ENCODE assay signal across 9 mouse cellular contexts in genomic region chr9:90226081-90226741, GRCm38 (mm10). TPM values are rescaled to one million over a fixed set of nuclear protein-coding genes. Genes with fewer than 3 reads are reported as not detected.
DNase-seq lines count a peak whose midpoint lies in the region; ATAC-seq and TF ChIP-seq lines count a peak whose summit lies in the region.
"Had no signal": no experiment of that assay in that cellular context is flagged by ENCODE, and none has a peak within 500 bp of the region (broad histone marks: within the 10 kb centered on the region; RNA-seq: fewer than 3 reads in every experiment).

No protein-coding gene starts in this region.

- no peaks in the 10 kb centered on the region for H3K27me3 ChIP-seq in liver, embryonic 15.5 days
- H3K27me3 ChIP-seq in forebrain, postnatal 0 days (ENCODE audit: insufficient read depth, low read length): no peaks in the 10 kb centered on the region
- H3K27me3 ChIP-seq: megakaryocyte, embryonic 14.5 days had no signal

- TF ChIP-seq CTCF in forebrain, postnatal 0 days (IDR thresholded peaks at IDR 0.05; ENCODE audit: low read depth): no peak

- WGBS in liver, embryonic 15.5 days (ENCODE audit: insufficient replicate concordance): 81% methylated on average over 21 of the region's 21 CpGs
- 82% methylated on average over 21 of the region's 21 CpGs for WGBS in forebrain, postnatal 0 days

- no peak overlapping the region for H3K9ac ChIP-seq in liver, embryonic 15.5 days
- H3K9ac ChIP-seq in forebrain, postnatal 0 days: no peak overlapping the region

- H3K4me3 ChIP-seq in liver, embryonic 15.5 days (replicated peaks): no peak overlapping the region
- H3K4me3 ChIP-seq in forebrain, postnatal 0 days (ENCODE audit: low read depth, low read length): no peak overlapping the region
- H3K4me3 ChIP-seq: megakaryocyte, embryonic 14.5 days had no signal

- intact Hi-C loops in heart, postnatal 36 days (cut with DNase I): loop anchor here (2.0 to 5.0 kb wide), 3 partner anchors 19 to 221 kb away; no protein-coding TSS in a partner anchor

- H3K4me1 ChIP-seq in liver, embryonic 15.5 days (replicated peaks): peaks cover 9% of the 10 kb centered on the region; the same call in 1 of the 2 replicates
- no peaks in the 10 kb centered on the region for H3K4me1 ChIP-seq in forebrain, postnatal 0 days (ENCODE audit: insufficient read depth)

- peak overlapping the region; percentile 53; the same call in 1 of the 2 replicates for H3K27ac ChIP-seq in liver, embryonic 15.5 days (replicated peaks)
- no peak overlapping the region for H3K27ac ChIP-seq in forebrain, postnatal 0 days (ENCODE audit: low read depth, low read length)

- peaks cover 81% of the 10 kb centered on the region for H3K36me3 ChIP-seq in liver, embryonic 15.5 days (replicated peaks)
- H3K36me3 ChIP-seq in forebrain, postnatal 0 days (ENCODE audit: insufficient read depth): peaks cover 27% of the 10 kb centered on the region

- no peak for ATAC-seq in liver, embryonic 15.5 days (ENCODE audit: insufficient read depth)
- no peak for ATAC-seq in forebrain, postnatal 0 days

- no peaks in the 10 kb centered on the region for H3K9me3 ChIP-seq in liver, embryonic 15.5 days (replicated peaks)
- H3K9me3 ChIP-seq in forebrain, postnatal 0 days (ENCODE audit: low read length): no peaks in the 10 kb centered on the region
- H3K9me3 ChIP-seq: megakaryocyte, embryonic 14.5 days had no signal

- peak; percentile 43 for DNase-seq in right cerebral cortex, postnatal 25 days
- no peak for DNase-seq in right cerebral cortex, postnatal 10 days (ENCODE audit: low spot score in 2 of 2)
- DNase-seq in heart, postnatal 36 days: peak; percentile 44 to 61
- DNase-seq in cerebellum, postnatal 25 days: no peak
- no peak for DNase-seq in cerebellum, adult 11 months
- no peak for DNase-seq in forebrain, postnatal 0 days
- DNase-seq: thymus, postnatal 25 days had no signal

- H3K4me2 ChIP-seq in liver, embryonic 15.5 days: no peak overlapping the region
- H3K4me2 ChIP-seq in forebrain, postnatal 0 days (ENCODE audit: low read depth): no peak overlapping the region

RNA-seq across cellular contexts. Expression of gene Tbc1d2b, which starts 44.4 kb away (rescaled TPM):
- total RNA-seq in heart, postnatal 36 days (2021): 10 to 100 TPM; 11.2 to 11.8 TPM
- polyA plus RNA-seq in liver, embryonic 15.5 days (2015; fragmentation: Nextera tagmentation; extraction: Ambion mirVana): 7.7 and 9.1 TPM in 2 replicates
- total RNA-seq in forebrain, postnatal 0 days (2014; rRNA removed): 13.5 and 16.7 TPM in 2 replicates
- 3.1 and 4.0 TPM in 2 replicates for polyA plus RNA-seq in forebrain, postnatal 0 days (2015; fragmentation: Nextera tagmentation; extraction: Ambion mirVana)

Comparison
In these comparisons a context has a peak if more than half of its experiments do, and no peak if none do; other contexts are left out.
1. DNase-seq: peak in right cerebral cortex, postnatal 25 days (single experiment) and heart, postnatal 36 days (2 of 2); none in right cerebral cortex, postnatal 10 days (0 of 2), cerebellum, postnatal 25 days (0 of 2), cerebellum, adult 11 months (single experiment) and forebrain, postnatal 0 days (single experiment).